Mouse (Mus musculus): ENCODE data around the gene Rft1.

DNA sequence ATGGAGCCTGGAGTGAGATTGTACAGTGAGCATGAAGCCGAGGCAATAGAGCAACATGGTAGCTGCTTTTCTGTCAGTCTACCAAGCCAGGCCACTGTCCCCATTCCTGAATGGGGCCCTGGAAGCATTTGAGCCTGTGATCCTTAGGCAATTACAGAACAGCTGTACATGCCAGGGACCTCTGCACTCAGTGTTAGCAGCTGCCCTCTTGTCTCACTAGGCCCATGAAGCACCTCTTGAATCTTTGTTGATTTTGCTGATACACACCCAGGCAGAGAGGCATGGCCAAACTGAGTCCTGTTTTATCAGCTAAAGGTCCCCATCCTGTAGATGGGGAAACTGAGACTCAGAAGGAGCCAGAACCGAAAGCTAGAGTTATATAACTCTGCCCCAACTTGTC, 43.9 kb upstream of the Rft1 start:
- TF ChIP-seq KAT2A (conservative IDR thresholded peaks at IDR 0.05; ENCODE audit: low read depth, low read length), result no peak
- TF ChIP-seq RAD21 (IDR thresholded peaks at IDR 0.05; ENCODE audit: low read depth, low read length), result no peak
- TF ChIP-seq E2F4 (IDR thresholded peaks at IDR 0.05; ENCODE audit: borderline replicate concordance, low read depth, low read length), result no peak
- no peak for TF ChIP-seq ZMIZ1 (IDR thresholded peaks at IDR 0.05; ENCODE audit: low read depth, low read length)
- TF ChIP-seq CTCF (IDR thresholded peaks at IDR 0.05 in 2 of 3, conservative IDR thresholded peaks at IDR 0.05 in 1 of 3; ENCODE audit: control insufficient read depth in 1 of 3, insufficient read depth in 1 of 3, low read depth in 2 of 3, low read length in 3 of 3, poor library complexity in 1 of 3, severe bottlenecking in 1 of 3), result no peak
- TF ChIP-seq MAZ (IDR thresholded peaks at IDR 0.05; ENCODE audit: low read depth, low read length), result no peak
- no peak for TF ChIP-seq ZC3H11A (IDR thresholded peaks at IDR 0.05; ENCODE audit: low read depth, low read length)
- no peak for TF ChIP-seq ETS1 (IDR thresholded peaks at IDR 0.05; ENCODE audit: low read depth, low read length)
- TF ChIP-seq MAX (IDR thresholded peaks at IDR 0.05; ENCODE audit: low read length), result no peak
- no peak for TF ChIP-seq BHLHE40 (IDR thresholded peaks at IDR 0.05; ENCODE audit: borderline replicate concordance, low read depth, low read length)
- TF ChIP-seq CHD2 (IDR thresholded peaks at IDR 0.05; ENCODE audit: low read length), result no peak
- no peak for TF ChIP-seq ZKSCAN1 (IDR thresholded peaks at IDR 0.05; ENCODE audit: low read depth, low read length)
- no peak for TF ChIP-seq EP300 (IDR thresholded peaks at IDR 0.05; ENCODE audit: low read depth in 1 of 2, low read length in 2 of 2)
- no peak for TF ChIP-seq ZNF384 (IDR thresholded peaks at IDR 0.05; ENCODE audit: low read depth, low read length)
